Mouse (Mus musculus): Measurements from ENCODE around the gene Hoxc8.

- TF ChIP-seq CTCF (IDR thresholded peaks at IDR 0.05; ENCODE audit: control insufficient read depth, insufficient read depth, insufficient read length), result no peak
- TF ChIP-seq MYOG (IDR thresholded peaks at IDR 0.05; ENCODE audit: control insufficient read depth, extremely low read depth, insufficient read length), result no peak
- no peak for TF ChIP-seq CEBPB (IDR thresholded peaks at IDR 0.05; ENCODE audit: low read depth)
Measured at GRCm38 (mm10) chr15:102999183-102999831, 8.9 kb downstream of the Hoxc8 start.
